Mouse (Mus musculus) myocyte (in vitro differentiated cells): Measurements from ENCODE around the gene Tex9. TPM values are rescaled to one million over a fixed set of nuclear protein-coding genes. Genes with fewer than 3 reads are reported as not detected.

Source experiments
- H3K27me3 ChIP-seq: one replicate; pipeline ENCODE4 v1.6.1; 2011; ENCODE audit not compliant: control insufficient read depth, insufficient read depth, insufficient read length
- H3K36me3 ChIP-seq: one replicate; pipeline ENCODE4 v1.6.1; 2011; ENCODE audit not compliant: control insufficient read depth, insufficient read depth
- H3K4me2 ChIP-seq: one replicate; pipeline ENCODE4 v1.6.1; 2011; ENCODE audit warnings: low read depth, control low read depth
- H3K4me3 ChIP-seq: one replicate; pipeline ENCODE4 v1.5.1; 2011; ENCODE audit warnings: mild to moderate bottlenecking, control low read depth, moderate library complexity
- H3K79me2 ChIP-seq: one replicate; pipeline ENCODE4 v1.6.1; 2011; ENCODE audit not compliant: control insufficient read depth, insufficient read depth
- H3ac ChIP-seq: one replicate; pipeline ENCODE4 v1.6.1; 2011; ENCODE audit not compliant: control insufficient read depth, insufficient read length
- CEBPB ChIP-seq: IDR thresholded peaks from 2 replicates; pipeline ENCODE4 v1.6.1; 2011; ENCODE audit warnings: mild to moderate bottlenecking, moderate library complexity; ENCODE audit not compliant: poor library complexity, insufficient read depth, severe bottlenecking
- E2F4 ChIP-seq: IDR thresholded peaks from one replicate; pipeline ENCODE4 v1.6.1; 2011; ENCODE audit warnings: mild to moderate bottlenecking, control low read depth, moderate library complexity; ENCODE audit not compliant: insufficient read depth
- MAX ChIP-seq: IDR thresholded peaks from one replicate; pipeline ENCODE4 v1.6.1; 2011; ENCODE audit warnings: low read depth, mild to moderate bottlenecking, control low read depth
- MYOD1 ChIP-seq, 3 experiments: IDR thresholded peaks; one replicate each; pipeline ENCODE4 v1.6.1; 2011; ENCODE audit warnings: control low read depth in 2 of 3, low read depth in 2 of 3, mild to moderate bottlenecking in 2 of 3, moderate library complexity in 1 of 3; ENCODE audit not compliant: insufficient read length in 2 of 3, control insufficient read depth in 1 of 3
- MYOG ChIP-seq, 3 experiments: IDR thresholded peaks; one replicate each; pipeline ENCODE4 v1.6.1; 2011; ENCODE audit warnings: control low read depth in 2 of 3, low read depth in 2 of 3, mild to moderate bottlenecking in 2 of 3; ENCODE audit not compliant: insufficient read length in 2 of 3, control insufficient read depth in 1 of 3, insufficient read depth in 1 of 3
- POLR2A ChIP-seq: IDR thresholded peaks from one replicate; pipeline ENCODE4 v1.6.1; 2011; ENCODE audit warnings: low read depth, mild to moderate bottlenecking, control low read depth, moderate library complexity; ENCODE audit not compliant: insufficient read length
- POLR2AphosphoS2 ChIP-seq: IDR thresholded peaks from one replicate; pipeline ENCODE4 v1.6.1; 2011; ENCODE audit warnings: low read depth, control low read depth; ENCODE audit not compliant: insufficient read length
- REST ChIP-seq: IDR thresholded peaks from one replicate; pipeline ENCODE4 v1.6.1; 2011; ENCODE audit warnings: mild to moderate bottlenecking, control low read depth, moderate library complexity; ENCODE audit not compliant: insufficient read depth, insufficient read length
- SRF ChIP-seq: IDR thresholded peaks from one replicate; pipeline ENCODE4 v1.6.1; 2011; ENCODE audit warnings: low read depth; ENCODE audit not compliant: control insufficient read depth, insufficient read length
- TCF12 ChIP-seq: IDR thresholded peaks from one replicate; pipeline ENCODE4 v1.6.1; 2011; ENCODE audit warnings: mild to moderate bottlenecking, control low read depth; ENCODE audit not compliant: poor library complexity, insufficient read depth, severe bottlenecking
- TCF3 ChIP-seq: IDR thresholded peaks from one replicate; pipeline ENCODE4 v1.6.1; 2011; ENCODE audit warnings: low read depth, control low read depth; ENCODE audit not compliant: insufficient read length
- USF1 ChIP-seq: IDR thresholded peaks from one replicate; pipeline ENCODE4 v1.6.1; 2011; ENCODE audit warnings: low read depth, mild to moderate bottlenecking, control low read depth, moderate library complexity
- polyA plus RNA-seq: library from polyadenylated mRNA; unstranded; fragments of >200 nt; fragmentation: generic; extraction: Trizol; gene quantifications from one replicate; pipeline ENCODE4 v1.2.1, GENCODE M21; 2012; ENCODE audit warnings: missing spikeins

Gene Tex9
- polyA plus RNA-seq, 1 experiment, result 2.7 TPM

GRCm38 (mm10) chr9:72418443-72418842 is 73.6 kb downstream of the Tex9 start:
- H3K4me2 ChIP-seq, result no peak overlapping the region
- no peaks in the 10 kb centered on the region for H3K27me3 ChIP-seq
- H3K4me3 ChIP-seq, result no peak overlapping the region
- TF ChIP-seq TCF12 (no peak), MAX (no peak), CEBPB (no peak), POLR2A (no peak), MYOG (IDR thresholded peaks at IDR 0.05; ENCODE audit: control insufficient read depth in 1 of 3, insufficient read depth in 1 of 3, insufficient read length in 2 of 3, low read depth in 2 of 3) (no peak)
- H3K36me3 ChIP-seq, result no peaks in the 10 kb centered on the region
- H3ac ChIP-seq, result no peak overlapping the region
- no peaks in the 10 kb centered on the region for H3K79me2 ChIP-seq

- Histone ChIP-seq H3K4me3 (no peak overlapping the region), H3K36me3 (no peaks in the 10 kb centered on the region), H3K79me2 (no peaks in the 10 kb centered on the region), H3ac (no peak overlapping the region), H3K27me3 (no peaks in the 10 kb centered on the region), H3K4me2 (no peak overlapping the region)
- TF ChIP-seq MAX (no peak), E2F4 (no peak), POLR2A (no peak), SRF (no peak), POLR2AphosphoS2 (no peak), TCF3 (no peak), TCF12 (no peak), USF1 (no peak), CEBPB (no peak), REST (no peak), MYOG (IDR thresholded peaks at IDR 0.05; ENCODE audit: control insufficient read depth in 1 of 3, insufficient read depth in 1 of 3, insufficient read length in 2 of 3, low read depth in 2 of 3) (no peak)
Observed at GRCm38 (mm10) chr9:72411746-72412145, 80.3 kb downstream of the Tex9 start.

DNA sequence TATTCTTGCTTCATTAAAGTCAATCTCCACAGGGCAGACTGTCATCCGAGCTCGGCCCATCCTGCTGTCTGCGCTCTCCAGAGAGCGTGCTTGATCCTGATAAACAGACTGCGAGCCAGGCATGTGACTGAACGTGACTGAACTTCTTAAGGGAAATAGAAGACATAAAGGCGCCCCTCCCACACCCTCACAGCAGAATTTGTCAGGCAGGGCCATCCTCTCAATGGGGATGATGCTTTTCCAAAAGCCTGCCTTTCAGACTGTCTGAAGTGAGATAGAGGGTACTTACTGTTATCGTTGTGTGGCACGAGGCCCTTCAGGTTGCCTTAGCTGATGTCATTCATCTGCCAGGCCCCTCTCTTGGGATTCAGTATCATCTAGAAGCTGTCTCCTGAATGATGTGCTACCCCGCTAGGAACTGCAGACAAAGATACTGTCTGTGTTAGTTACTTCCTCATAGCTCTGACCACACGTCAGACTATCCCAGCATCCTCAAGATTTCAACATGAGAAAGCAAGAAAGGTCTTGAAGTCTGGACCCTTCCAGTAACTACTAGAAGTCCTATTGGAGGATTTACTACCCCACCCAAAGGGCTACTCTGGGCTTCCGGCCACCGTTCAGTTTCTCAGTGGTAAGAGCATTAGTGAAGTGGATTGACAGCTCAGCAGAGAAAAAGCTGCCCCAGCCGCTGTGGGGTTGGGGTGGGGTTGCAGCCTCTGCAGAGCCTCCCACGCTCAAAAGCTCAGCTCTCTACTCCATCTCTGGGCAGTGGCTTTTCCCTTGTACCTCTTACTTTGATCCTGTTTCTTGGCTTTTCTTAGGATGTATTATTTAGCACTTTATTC is 82.4 kb downstream of the Tex9 start:
- Histone ChIP-seq H3K4me2 (peak overlapping the region; percentile 89), H3K27me3 (no peaks in the 10 kb centered on the region), H3K4me3 (no peak overlapping the region), H3K79me2 (no peaks in the 10 kb centered on the region), H3ac (no peak overlapping the region), H3K36me3 (no peaks in the 10 kb centered on the region)
- no peak for TF ChIP-seq TCF3
- TF ChIP-seq CEBPB, result no peak
- no peak for TF ChIP-seq MAX
- TF ChIP-seq MYOG (IDR thresholded peaks at IDR 0.05; ENCODE audit: control insufficient read depth in 1 of 3, insufficient read depth in 1 of 3, insufficient read length in 2 of 3, low read depth in 2 of 3), result no peak
- no peak for TF ChIP-seq POLR2AphosphoS2
- TF ChIP-seq USF1, result no peak
- TF ChIP-seq POLR2A, result no peak
- TF ChIP-seq TCF12, result no peak
- no peak for TF ChIP-seq REST
- no peak for TF ChIP-seq E2F4
- no peak for TF ChIP-seq MYOD1 (IDR thresholded peaks at IDR 0.05; ENCODE audit: control insufficient read depth in 1 of 3, insufficient read length in 2 of 3, low read depth in 2 of 3)
- TF ChIP-seq SRF, result no peak

GRCm38 (mm10) chr9:72408131-72408586 is 83.9 kb downstream of the Tex9 start:
- peak overlapping the region; percentile 89 for H3K4me2 ChIP-seq
- H3K27me3 ChIP-seq, result no peaks in the 10 kb centered on the region
- H3K36me3 ChIP-seq, result no peaks in the 10 kb centered on the region
- peak overlapping the region; percentile 10 for H3K4me3 ChIP-seq
- TF ChIP-seq E2F4 (no peak), POLR2AphosphoS2 (no peak), CEBPB (no peak), SRF (no peak), MYOD1 (IDR thresholded peaks at IDR 0.05; ENCODE audit: control insufficient read depth in 1 of 3, insufficient read length in 2 of 3, low read depth in 2 of 3) (no peak), TCF12 (no peak), TCF3 (no peak), REST (no peak), USF1 (no peak), MAX (no peak), POLR2A (no peak), MYOG (IDR thresholded peaks at IDR 0.05; ENCODE audit: control insufficient read depth in 1 of 3, insufficient read depth in 1 of 3, insufficient read length in 2 of 3, low read depth in 2 of 3) (no peak)
- H3K79me2 ChIP-seq, result no peaks in the 10 kb centered on the region
- no peak overlapping the region for H3ac ChIP-seq

DNA sequence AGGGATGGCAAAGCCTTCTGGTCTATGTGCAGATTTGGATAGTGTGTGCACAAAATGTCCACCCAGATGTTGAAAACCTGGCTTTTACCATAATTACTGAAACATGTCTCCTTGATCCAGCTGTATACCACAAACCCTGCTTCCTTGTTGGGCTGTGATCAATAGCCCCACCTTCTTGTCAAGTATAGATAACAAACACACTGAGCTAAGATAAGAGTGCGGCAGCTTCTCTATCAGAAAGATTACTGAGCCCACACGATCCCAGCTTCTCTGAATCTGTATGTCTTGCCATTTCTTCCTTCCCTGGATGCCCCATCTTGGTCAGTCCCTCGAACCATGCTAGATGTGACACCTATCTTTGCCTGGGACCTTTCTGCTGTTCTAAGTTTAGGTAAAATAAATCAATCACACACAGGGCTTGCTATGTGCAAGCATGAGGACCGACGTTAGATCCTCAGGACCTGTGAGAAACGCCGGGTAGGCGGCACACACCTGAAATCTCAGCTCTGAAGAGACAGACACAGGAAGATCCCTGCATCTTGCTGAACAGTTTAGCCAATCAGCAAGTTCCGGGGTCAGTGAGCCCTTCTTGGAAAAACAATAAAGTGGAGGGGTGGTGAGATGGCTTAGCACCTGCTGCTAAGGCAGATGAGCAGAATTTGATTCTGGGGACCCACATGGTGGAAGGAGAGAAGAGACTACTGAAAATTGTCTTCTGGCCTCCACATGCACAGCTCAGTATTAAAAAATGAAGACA is 86.0 kb downstream of the Tex9 start:
- no peaks in the 10 kb centered on the region for H3K27me3 ChIP-seq
- no peak overlapping the region for H3K4me2 ChIP-seq
- no peak for TF ChIP-seq REST
- TF ChIP-seq USF1, result no peak
- TF ChIP-seq TCF3, result no peak
- TF ChIP-seq POLR2AphosphoS2, result no peak
- no peak for TF ChIP-seq MYOG (IDR thresholded peaks at IDR 0.05; ENCODE audit: control insufficient read depth in 1 of 3, insufficient read depth in 1 of 3, insufficient read length in 2 of 3, low read depth in 2 of 3)
- TF ChIP-seq TCF12, result no peak
- no peak for TF ChIP-seq MAX
- no peak for TF ChIP-seq CEBPB
- TF ChIP-seq SRF, result no peak
- TF ChIP-seq MYOD1 (IDR thresholded peaks at IDR 0.05; ENCODE audit: control insufficient read depth in 1 of 3, insufficient read length in 2 of 3, low read depth in 2 of 3), result no peak
- no peak for TF ChIP-seq E2F4
- no peak for TF ChIP-seq POLR2A
- H3ac ChIP-seq, result no peak overlapping the region
- H3K36me3 ChIP-seq, result no peaks in the 10 kb centered on the region
- no peak overlapping the region for H3K4me3 ChIP-seq
- H3K79me2 ChIP-seq, result no peaks in the 10 kb centered on the region
